Mouse (Mus musculus) thymus, postnatal 0 days (tissue): ENCODE measurements around the gene Tomm20. TPM values are rescaled to one million over a fixed set of nuclear protein-coding genes. Genes with fewer than 3 reads are reported as not detected.
"Not testable (repeated sequence)": the region's sequence is repeated elsewhere in the genome, so short reads cannot be mapped to it uniquely, and the experiment has no call there.

Source experiments
- DNase-seq: peaks from one replicate; pipeline ENCODE4 v3.0.0-alpha.2; 2015; ENCODE audit warnings: low spot score
- polyA plus RNA-seq: library from polyadenylated mRNA; unstranded; fragments of >200 nt; fragmentation: Nextera tagmentation; extraction: Ambion mirVana; gene quantifications from 2 replicates; pipeline ENCODE4 v1.2.1, GENCODE M21; 2015

Tomm20 gene
- polyA plus RNA-seq: 327 and 329 TPM in 2 replicates

- DNase-seq: peak; percentile 94
Observed at GRCm38 (mm10) chr8:126945730-126946163, at the start of gene Tomm20. Gene Tomm20 (minus strand): TSS chr8:126945844.

DNA sequence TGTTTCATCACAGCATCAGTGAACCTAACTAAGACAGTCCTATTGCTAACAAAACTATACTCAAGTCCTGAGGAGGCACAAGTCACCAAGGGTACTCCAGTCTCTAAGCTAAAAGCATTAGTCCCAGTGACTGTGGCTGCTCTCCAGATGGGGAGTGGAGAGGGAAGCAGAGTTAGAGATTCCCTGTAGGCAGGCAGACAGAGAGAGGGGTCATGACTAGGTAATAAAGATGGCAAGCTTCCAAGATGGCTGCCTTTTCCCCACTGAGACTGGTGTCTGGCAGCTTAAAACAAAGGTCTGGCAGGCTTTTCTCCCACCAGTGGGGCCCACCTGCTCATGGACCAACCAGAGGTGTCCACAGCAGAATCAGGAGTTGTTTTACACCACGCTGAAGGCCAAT, 48.9 kb upstream of the Tomm20 start:
- DNase-seq: no peak

DNA sequence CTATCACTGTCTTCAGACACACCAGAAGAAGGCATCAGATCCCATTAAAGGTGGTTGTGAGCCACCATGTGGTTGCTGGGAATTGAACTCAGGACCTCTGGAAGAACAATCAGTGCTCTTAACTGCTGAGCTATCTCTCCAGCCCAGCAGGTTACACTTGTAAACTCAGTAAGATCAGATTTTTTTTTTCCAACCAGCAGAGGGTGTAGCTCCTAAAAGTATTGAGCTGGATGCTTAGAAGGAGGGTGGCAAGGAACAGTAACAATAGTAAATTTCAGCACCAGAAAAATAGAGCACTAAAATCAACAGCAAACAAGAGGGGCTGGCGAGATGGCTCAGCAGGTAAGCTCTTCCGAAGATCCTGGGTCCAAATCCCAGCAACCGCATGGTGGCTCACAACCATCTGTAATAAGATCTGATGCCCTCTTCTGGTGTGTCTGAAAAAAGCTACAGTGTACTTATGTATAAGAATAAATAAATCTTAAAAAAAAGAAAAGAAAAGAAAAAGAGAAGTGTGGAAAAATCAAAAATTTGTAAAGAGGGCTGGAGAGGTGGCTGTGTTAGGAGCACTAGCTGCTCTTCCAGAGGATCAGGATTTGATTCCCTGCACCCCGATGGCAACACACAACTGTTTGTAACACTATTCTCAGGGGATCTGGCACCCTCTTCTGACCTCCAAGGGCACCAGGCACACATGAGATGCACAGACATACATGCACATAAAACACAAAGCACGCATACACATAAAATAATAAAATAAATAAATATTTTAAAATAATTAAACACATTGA, 43.9 kb upstream of the Tomm20 start:
- DNase-seq: no peak

- DNase-seq: no peak
Observed at GRCm38 (mm10) chr8:126988346-126989006, 42.8 kb upstream of the Tomm20 start.

- peak; percentile 82 for DNase-seq
Observed at GRCm38 (mm10) chr8:126986495-126986894, 40.9 kb upstream of the Tomm20 start.

DNA sequence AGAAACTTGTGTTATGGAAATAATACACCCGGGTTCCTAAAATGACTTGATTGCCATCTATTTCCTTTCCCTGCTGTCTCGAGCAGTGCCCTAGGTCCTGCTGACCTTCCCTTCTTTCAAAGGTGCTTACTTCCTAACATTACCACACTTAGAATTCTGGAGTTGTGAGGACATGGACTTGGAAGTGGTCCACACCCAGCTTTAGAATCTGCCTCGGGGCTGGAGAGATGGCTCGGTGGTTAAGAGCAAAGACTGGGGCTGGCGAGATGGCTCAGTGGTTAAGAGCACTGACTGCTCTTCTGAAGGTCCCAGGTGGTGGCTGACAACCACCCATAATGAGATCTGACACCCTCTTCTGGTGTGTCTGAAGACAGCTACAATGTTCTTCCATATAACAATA, 34.4 kb upstream of the Tomm20 start:
- DNase-seq: no peak

DNA sequence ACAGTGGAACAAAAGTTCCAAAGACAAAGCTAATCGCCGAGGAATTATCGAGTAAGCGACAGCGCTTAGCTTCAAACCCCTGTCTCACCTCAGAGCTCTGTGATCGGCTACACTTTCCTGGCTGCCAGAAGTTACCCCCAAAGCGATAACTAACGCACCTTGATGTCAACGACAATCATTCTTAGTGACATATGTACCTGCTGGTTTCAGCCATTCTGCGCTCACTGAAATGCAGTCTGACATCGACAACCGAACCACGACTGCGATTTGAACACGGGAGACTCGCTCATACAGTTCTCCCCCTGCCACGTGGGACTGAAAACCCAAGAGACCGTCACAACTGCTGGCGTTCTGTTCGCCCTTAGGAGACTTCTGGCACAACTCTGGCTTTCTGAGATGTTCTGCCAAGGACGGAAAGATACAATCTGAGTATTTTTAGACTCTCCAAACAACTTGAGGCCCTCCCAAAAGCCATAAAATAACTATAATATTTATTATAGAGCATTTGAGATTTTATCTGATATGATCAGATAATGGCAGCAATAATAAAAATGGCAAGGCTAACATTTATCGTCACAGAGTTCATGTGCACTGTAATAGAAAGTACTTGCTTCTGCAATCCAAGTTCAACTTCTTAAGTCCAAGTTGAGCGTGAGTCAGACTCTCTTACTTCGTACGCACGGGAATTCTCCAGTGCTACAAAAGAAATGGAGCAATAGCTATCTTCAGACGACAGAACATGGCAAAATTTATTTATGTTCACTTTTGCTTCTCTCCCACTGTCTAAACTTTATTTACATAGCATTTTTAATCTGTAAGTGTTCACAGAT, 33.7 kb upstream of the Tomm20 start:
- DNase-seq: no peak

- not testable (repeated sequence) for DNase-seq
Observed at GRCm38 (mm10) chr8:126978535-126978934, 32.9 kb upstream of the Tomm20 start.

DNA sequence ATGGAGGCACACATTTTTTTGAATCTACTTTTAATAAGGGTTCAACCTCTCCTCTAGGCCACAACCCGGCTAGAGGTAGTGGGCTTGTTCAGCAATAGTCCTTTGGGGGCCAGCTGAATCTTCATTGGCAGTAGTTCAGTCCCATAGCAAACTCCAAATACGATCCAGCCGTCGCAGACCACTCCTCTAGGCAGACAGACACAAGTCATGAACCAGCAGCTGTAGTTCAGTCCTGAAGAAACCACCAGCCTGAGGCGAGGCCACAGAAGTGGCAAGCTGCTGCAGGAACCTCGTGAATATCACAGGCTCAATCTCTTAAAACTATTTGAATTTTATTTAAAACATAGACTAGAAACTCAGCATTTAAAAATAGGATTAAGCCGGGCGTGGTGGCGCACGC, 32.4 kb upstream of the Tomm20 start:
- no peak for DNase-seq

DNA sequence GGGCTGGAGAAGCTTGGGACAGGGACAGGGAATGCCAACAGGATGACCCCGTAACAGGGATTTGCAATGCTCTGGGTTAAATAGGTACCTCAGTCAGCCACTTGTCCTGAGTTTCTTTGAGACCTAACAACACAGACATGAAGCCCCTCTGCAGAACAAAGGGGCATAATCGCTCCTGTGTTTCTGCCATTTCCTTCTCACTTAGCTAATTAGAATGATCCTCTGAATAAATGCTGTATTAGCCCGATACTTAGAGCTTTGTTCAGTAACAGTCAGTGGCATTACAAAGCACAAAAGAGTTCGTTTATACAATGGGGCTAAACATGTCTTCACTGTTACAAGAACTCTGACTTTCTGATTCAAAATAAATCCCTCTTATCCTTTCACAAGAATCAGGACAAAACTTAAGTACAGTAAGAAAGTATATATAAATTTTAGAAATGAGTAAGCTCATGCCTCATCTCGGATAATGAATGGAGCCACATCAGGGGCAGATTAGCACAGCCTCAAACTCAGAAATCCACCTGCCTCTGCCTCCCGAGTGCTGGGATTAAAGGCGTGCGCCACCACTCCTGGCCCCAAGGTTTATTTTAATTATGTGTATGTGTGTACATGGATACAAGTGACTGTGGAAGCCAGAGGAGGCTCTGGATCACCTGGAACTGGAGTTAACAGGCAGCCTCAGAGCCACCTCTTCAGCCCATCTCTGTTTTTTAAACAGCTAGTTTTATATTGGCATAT, 31.1 kb upstream of the Tomm20 start:
- DNase-seq: no peak

GRCm38 (mm10) chr8:126975706-126976105, 30.1 kb upstream of the Tomm20 start:
- peak; percentile 50 for DNase-seq

- no peak for DNase-seq
Observed at GRCm38 (mm10) chr8:126974511-126974910, 28.9 kb upstream of the Tomm20 start.

DNA sequence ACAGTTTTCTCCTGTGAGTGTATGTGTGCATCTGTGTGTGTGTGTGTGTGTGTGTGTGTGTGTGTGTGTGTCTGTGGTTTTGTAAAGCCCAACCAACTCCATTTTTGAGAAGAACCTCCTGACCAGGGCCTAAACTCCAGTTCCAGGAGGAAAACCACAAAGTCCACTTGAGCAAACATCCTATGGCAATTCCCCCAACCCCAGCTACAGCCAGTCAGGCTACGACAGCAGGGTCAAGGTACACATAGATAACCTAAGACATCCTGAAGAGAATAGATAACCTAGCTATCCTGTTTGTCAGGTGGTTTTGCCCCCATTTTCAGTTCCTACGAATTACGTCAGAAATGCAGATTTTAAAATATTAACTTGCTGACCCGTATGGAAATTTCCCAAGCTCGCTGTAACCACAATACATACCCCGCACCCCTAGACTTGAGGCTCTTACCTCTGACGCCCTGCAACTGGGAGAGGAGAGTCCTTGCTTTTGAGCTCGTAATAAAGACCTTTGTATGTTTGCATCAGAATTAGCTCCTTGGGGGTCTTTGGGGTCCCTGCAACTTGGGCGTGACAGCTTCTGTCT, 28.1 kb upstream of the Tomm20 start:
- no peak for DNase-seq

DNA sequence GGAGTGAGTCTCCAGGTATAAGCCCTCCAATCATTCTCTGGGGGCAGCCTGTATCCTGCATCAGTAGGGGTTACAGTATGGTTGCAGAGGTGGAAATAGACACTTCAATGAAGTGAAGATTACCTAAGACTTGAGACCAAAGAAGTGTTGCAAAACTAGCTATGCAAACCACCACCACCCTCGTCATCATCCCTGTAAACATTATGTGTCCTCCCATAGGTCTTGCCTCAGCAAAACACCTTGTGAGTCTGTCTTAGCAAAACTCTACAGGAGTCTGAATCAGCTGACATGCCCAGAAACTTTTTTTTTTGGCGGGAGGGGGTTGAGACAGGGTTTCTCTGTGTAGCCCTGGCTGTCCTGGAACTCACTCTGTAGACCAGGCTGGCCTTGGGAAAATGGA, 27.0 kb upstream of the Tomm20 start:
- DNase-seq: no peak

GRCm38 (mm10) chr8:126972102-126972501, 26.5 kb upstream of the Tomm20 start:
- no peak for DNase-seq

GRCm38 (mm10) chr8:126971314-126971664, 25.6 kb upstream of the Tomm20 start:
- no peak for DNase-seq

GRCm38 (mm10) chr8:126970579-126971313, 25.1 kb upstream of the Tomm20 start, which contains the start of gene Rbm34:
Gene Rbm34 (minus strand): TSS chr8:126971071.
- peak; percentile 94 for DNase-seq

GRCm38 (mm10) chr8:126969546-126969945, 23.9 kb upstream of the Tomm20 start:
- DNase-seq: no peak

- no peak for DNase-seq
Observed at GRCm38 (mm10) chr8:126968107-126968506, 22.5 kb upstream of the Tomm20 start.

DNA sequence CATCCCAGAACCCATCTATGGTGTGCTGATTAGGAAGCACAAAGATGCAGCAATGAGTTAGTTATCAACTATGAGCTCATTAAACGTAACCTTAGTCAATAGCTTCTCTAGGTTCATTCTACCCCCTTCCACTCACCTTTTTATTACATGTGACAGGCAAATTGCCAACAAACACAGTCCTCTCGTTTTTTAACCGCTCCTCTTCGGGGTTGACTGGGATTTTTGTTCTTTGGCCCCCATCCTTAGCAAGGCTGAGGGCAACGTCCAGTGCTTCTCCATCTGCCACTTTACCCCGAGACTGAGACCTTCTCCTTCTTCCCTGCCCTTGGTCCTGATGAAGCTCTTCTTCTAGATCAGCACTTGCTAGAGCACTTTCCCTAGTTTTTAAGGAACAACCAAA, 19.6 kb upstream of the Tomm20 start:
- no peak for DNase-seq
